Mouse (Mus musculus) heart, adult 8-10 months (tissue): ENCODE results near the gene Fam117b. TPM values are rescaled to one million over a fixed set of nuclear protein-coding genes. Genes with fewer than 3 reads are reported as not detected.

Experiments used
- DNase-seq: peaks from one replicate; pipeline ENCODE4 v3.0.0; 2022; ENCODE audit warnings: low spot score
- total RNA-seq, 4 experiments: library from RNA; stranded (reverse); gene quantifications; 2 replicates each; pipeline ENCODE4 v1.2.4; 2022

The Fam117b gene
- total RNA-seq, 4 experiments from 2014 or later, result 12.8 to 16.0 (median 15.8) TPM

- DNase-seq, result no peak
Measured at GRCm38 (mm10) chr1:59913195-59913868, 526 bp downstream of the Fam117b start.

GRCm38 (mm10) chr1:59913869-59914225, 1.0 kb downstream of the Fam117b start:
- DNase-seq, result peak; percentile 53

- DNase-seq, result no peak
Measured at GRCm38 (mm10) chr1:59914799-59915198, 2.0 kb downstream of the Fam117b start.

GRCm38 (mm10) chr1:59915843-59916610, 3.2 kb downstream of the Fam117b start:
- no peak for DNase-seq

- no peak for DNase-seq
Measured at GRCm38 (mm10) chr1:59917401-59917800, 4.6 kb downstream of the Fam117b start.

GRCm38 (mm10) chr1:59918075-59918474, 5.3 kb downstream of the Fam117b start:
- DNase-seq, result no peak

- DNase-seq, result peak; percentile 28
Measured at GRCm38 (mm10) chr1:59923201-59923600, 10.4 kb downstream of the Fam117b start.

GRCm38 (mm10) chr1:59923673-59924072, 10.9 kb downstream of the Fam117b start:
- DNase-seq, result no peak

- no peak for DNase-seq
Measured at GRCm38 (mm10) chr1:59924411-59924810, 11.6 kb downstream of the Fam117b start.

GRCm38 (mm10) chr1:59926021-59926672, 13.3 kb downstream of the Fam117b start:
- DNase-seq, result no peak

- no peak for DNase-seq
Measured at GRCm38 (mm10) chr1:59927131-59927680, 14.4 kb downstream of the Fam117b start.

- no peak for DNase-seq
Measured at GRCm38 (mm10) chr1:59930926-59931325, 18.1 kb downstream of the Fam117b start.

GRCm38 (mm10) chr1:59932991-59933390, 20.2 kb downstream of the Fam117b start:
- no peak for DNase-seq

- no peak for DNase-seq
Measured at GRCm38 (mm10) chr1:59941063-59941462, 28.3 kb downstream of the Fam117b start.

GRCm38 (mm10) chr1:59942057-59942790, 29.4 kb downstream of the Fam117b start:
- DNase-seq, result no peak

GRCm38 (mm10) chr1:59943825-59944224, 31.0 kb downstream of the Fam117b start:
- no peak for DNase-seq

GRCm38 (mm10) chr1:59945969-59946368, 33.2 kb downstream of the Fam117b start:
- DNase-seq, result no peak

- no peak for DNase-seq
Measured at GRCm38 (mm10) chr1:59947509-59947908, 34.7 kb downstream of the Fam117b start.

GRCm38 (mm10) chr1:59957206-59957605, 44.4 kb downstream of the Fam117b start:
- DNase-seq, result no peak

GRCm38 (mm10) chr1:59959941-59960340, 47.1 kb downstream of the Fam117b start:
- no peak for DNase-seq

- no peak for DNase-seq
Measured at GRCm38 (mm10) chr1:59966171-59966785, 53.5 kb downstream of the Fam117b start.
